In genomic region chr16:77444006-77444405, GRCm38 (mm10) we compare ENCODE assay signal across 9 mouse cellular contexts.
DNase-seq lines count a peak whose midpoint lies in the region; ATAC-seq and TF ChIP-seq lines count a peak whose summit lies in the region.
"Had no signal": no experiment of that assay in that cellular context is flagged by ENCODE, and none has a peak within 500 bp of the region (broad histone marks: within the 10 kb centered on the region; RNA-seq: fewer than 3 reads in every experiment).

No protein-coding gene starts in this region.

- ATAC-seq in hindbrain, embryonic 15.5 days (ENCODE audit: low FRiP score, low read depth): peak; percentile 79; the same call in 1 of the 2 replicates
- peak; percentile 79; the same call in 1 of the 2 replicates for ATAC-seq in limb, embryonic 14.5 days (ENCODE audit: low FRiP score, low read depth)
- peak; percentile 86 for ATAC-seq in neural tube, embryonic 15.5 days (ENCODE audit: low FRiP score)

- peaks cover 20% of the 10 kb centered on the region for H3K4me1 ChIP-seq in hindbrain, embryonic 15.5 days (replicated peaks)
- H3K4me1 ChIP-seq in limb, embryonic 14.5 days (ENCODE audit: control insufficient read depth, insufficient read depth, low read length): peaks cover 6% of the 10 kb centered on the region
- no peaks in the 10 kb centered on the region for H3K4me1 ChIP-seq in neural tube, embryonic 15.5 days

- no peak overlapping the region for H3K4me3 ChIP-seq in hindbrain, embryonic 15.5 days
- no peak overlapping the region for H3K4me3 ChIP-seq in limb, embryonic 14.5 days (replicated peaks; ENCODE audit: low read length)
- H3K4me3 ChIP-seq in neural tube, embryonic 15.5 days (replicated peaks): no peak overlapping the region
- H3K4me3 ChIP-seq: erythroblast, embryonic 14.5 days had no signal

- no peaks in the 10 kb centered on the region for H3K27me3 ChIP-seq in hindbrain, embryonic 15.5 days
- H3K27me3 ChIP-seq in limb, embryonic 14.5 days (ENCODE audit: control insufficient read depth, insufficient read depth, low read length): no peaks in the 10 kb centered on the region
- H3K27me3 ChIP-seq in neural tube, embryonic 15.5 days (replicated peaks): no peaks in the 10 kb centered on the region

- no peaks in the 10 kb centered on the region for H3K36me3 ChIP-seq in hindbrain, embryonic 15.5 days
- H3K36me3 ChIP-seq in limb, embryonic 14.5 days (ENCODE audit: control insufficient read depth, insufficient read depth, low read length): no peaks in the 10 kb centered on the region
- no peaks in the 10 kb centered on the region for H3K36me3 ChIP-seq in neural tube, embryonic 15.5 days

- no peak overlapping the region for H3K9ac ChIP-seq in hindbrain, embryonic 15.5 days
- no peak overlapping the region for H3K9ac ChIP-seq in limb, embryonic 14.5 days (ENCODE audit: low read depth, low read length, severe bottlenecking)
- no peak overlapping the region for H3K9ac ChIP-seq in neural tube, embryonic 15.5 days (replicated peaks)

- no peak overlapping the region for H3K27ac ChIP-seq in hindbrain, embryonic 15.5 days (replicated peaks)
- no peak overlapping the region for H3K27ac ChIP-seq in limb, embryonic 14.5 days (replicated peaks; ENCODE audit: low read depth, low read length)
- H3K27ac ChIP-seq in neural tube, embryonic 15.5 days (replicated peaks): 0 out of 2 replicates have a peak overlapping the region, but pooled peaks have one; percentile 60

- no peak for TF ChIP-seq POLR2A in limb, embryonic 14.5 days (IDR thresholded peaks at IDR 0.05; ENCODE audit: borderline replicate concordance, extremely low read depth, insufficient read depth, insufficient read length)

- H3K4me2 ChIP-seq in hindbrain, embryonic 15.5 days: no peak overlapping the region
- no peak overlapping the region for H3K4me2 ChIP-seq in limb, embryonic 14.5 days (replicated peaks; ENCODE audit: low read depth, low read length, severe bottlenecking)
- H3K4me2 ChIP-seq in neural tube, embryonic 15.5 days: peak overlapping the region; percentile 7; the same call in 1 of the 2 replicates

- peak; percentile 25 to 37 for DNase-seq in right cerebral cortex, adult 2 months (ENCODE audit: low spot score in 2 of 2)
- no peak for DNase-seq in right cerebral cortex, adult 18-20 months
- DNase-seq in adrenal gland, postnatal 14 days: peak; percentile 22
- DNase-seq in fat pad, adult 2 months (ENCODE audit: extremely low read depth, low read depth, low spot score): peak; percentile 69
- peak; percentile 95 for DNase-seq in limb, embryonic 14.5 days (ENCODE audit: low spot score)
- no peak for DNase-seq in gastrocnemius, adult 8-10 months (ENCODE audit: low spot score in 2 of 2)

- H3K9me3 ChIP-seq in hindbrain, embryonic 15.5 days: no peaks in the 10 kb centered on the region
- no peaks in the 10 kb centered on the region for H3K9me3 ChIP-seq in limb, embryonic 14.5 days (ENCODE audit: control insufficient read depth, low read length)
- H3K9me3 ChIP-seq in neural tube, embryonic 15.5 days (replicated peaks): no peaks in the 10 kb centered on the region

- WGBS in hindbrain, embryonic 15.5 days: 23% methylated on average over 4 of the region's 4 CpGs
- 25% methylated on average over 4 of the region's 4 CpGs for WGBS in limb, embryonic 14.5 days
- 13% methylated on average over 4 of the region's 4 CpGs for WGBS in neural tube, embryonic 15.5 days

Comparison
In these comparisons a context has a peak if more than half of its experiments do, and no peak if none do; other contexts are left out.
1. DNase-seq: peak in right cerebral cortex, adult 2 months (2 of 2), adrenal gland, postnatal 14 days (single experiment), fat pad, adult 2 months (single experiment) and limb, embryonic 14.5 days (single experiment); none in right cerebral cortex, adult 18-20 months (single experiment) and gastrocnemius, adult 8-10 months (0 of 2).
2. Peak in every context shown above with its lines, with median percentiles within 50 percentile points of each other: ATAC-seq.